Mouse (Mus musculus) liver, adult (tissue): ENCODE results near the gene Larp4.

Source experiments
- GATA4 ChIP-seq: IDR thresholded peaks from 2 replicates; pipeline ENCODE4 v1.6.1; 2014; ENCODE audit warnings: mild to moderate bottlenecking, low read length; ENCODE audit not compliant: insufficient replicate concordance

Gene Larp4

DNA sequence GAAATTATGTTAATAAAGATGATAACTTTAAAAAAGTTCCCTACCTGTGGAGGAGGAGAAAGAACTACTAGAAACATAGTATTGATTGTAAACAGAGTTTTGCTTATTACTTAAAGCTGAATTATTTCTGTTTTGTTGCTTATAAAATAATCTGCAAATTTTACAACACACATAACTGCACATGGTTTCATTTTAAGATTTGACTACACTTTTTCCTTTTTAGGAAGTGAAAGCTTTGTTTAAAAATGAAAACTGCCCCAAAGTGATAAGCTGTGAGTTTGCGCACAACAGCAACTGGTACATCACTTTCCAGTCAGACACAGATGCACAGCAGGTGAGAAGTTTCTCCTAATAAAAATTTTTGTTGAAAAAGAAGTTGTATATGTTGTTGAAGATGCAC, 23.2 kb downstream of the Larp4 start:
- no peak for TF ChIP-seq GATA4

DNA sequence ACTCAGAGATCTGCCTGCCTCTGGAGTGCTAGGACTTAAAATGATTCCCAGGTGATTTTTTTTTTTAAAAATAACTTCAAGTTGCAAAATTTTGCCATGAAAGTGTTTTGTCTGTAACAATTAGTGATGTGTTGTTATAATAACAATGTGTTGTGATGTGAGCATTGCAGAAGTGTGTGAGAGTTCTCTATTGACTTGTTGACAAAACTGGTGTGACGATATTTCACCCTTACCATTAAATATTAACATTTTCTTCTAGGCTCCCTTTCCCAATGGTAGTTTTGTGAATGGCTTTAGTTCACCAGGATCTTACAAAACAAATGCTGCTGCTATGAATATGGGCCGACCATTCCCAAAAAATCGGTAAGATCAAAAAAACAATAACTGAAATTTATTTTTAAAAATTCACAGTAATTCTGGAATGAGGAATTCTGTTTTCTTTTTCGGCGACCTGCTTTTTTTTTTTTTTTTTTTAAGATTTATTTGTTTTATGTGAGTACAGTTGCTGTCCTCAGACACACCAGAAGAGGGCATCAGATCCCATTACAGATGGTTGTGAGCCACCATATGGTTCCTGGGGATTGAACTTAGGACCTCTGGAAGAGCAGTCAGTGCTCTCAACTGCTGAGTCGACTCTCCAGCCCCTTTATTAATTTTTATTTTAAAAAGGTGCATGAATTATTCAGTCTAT, 27.4 kb downstream of the Larp4 start:
- no peak for TF ChIP-seq GATA4

DNA sequence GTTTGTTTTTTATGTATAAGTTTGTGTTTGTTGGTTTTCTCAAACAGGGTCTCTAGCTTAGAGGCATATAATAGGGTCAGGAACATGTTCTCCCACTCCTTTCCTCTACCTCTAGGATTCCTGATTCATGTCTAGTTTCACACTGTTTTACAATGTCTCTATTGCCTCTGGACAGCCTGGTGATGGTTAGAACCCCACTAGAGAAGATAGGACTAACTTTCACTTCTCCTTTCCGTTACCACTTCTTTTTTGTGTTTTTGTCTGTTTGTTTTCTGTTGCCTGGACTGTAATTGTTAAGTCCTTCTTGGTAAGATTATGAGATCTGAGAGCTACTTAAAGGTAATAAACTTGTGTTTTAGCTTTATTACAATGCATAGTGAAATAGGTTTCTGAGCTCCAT, 29.5 kb downstream of the Larp4 start:
- TF ChIP-seq GATA4 = no peak

DNA sequence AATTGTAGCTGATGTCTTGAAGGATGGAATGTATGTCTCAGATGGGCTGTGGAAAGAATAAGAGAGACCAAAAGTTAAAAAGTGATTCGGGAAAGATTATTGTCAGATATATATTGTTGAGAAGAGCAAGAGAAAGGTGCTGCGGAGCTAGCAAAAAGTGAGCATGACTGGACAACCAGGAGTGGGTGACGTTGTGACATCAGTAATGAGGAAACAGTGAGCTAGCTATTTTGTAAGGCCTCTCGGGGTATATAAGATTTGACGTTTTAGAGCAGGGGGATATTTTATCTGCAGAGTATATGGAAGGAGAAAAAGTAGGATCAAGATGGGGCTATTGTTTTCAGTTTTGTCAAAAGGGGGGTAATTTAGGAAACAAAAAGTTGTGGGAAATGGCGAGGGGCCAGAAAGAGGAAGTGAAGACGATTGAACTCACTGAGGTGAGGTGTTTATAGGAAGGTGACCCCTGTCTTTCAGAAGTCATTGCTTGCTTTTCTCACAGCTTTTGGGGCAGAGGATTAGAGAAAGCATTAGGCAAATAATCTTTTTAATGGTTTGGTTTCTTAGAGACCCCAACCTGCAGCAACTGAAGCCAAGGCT, 34.9 kb downstream of the Larp4 start:
- TF ChIP-seq GATA4 = no peak

DNA sequence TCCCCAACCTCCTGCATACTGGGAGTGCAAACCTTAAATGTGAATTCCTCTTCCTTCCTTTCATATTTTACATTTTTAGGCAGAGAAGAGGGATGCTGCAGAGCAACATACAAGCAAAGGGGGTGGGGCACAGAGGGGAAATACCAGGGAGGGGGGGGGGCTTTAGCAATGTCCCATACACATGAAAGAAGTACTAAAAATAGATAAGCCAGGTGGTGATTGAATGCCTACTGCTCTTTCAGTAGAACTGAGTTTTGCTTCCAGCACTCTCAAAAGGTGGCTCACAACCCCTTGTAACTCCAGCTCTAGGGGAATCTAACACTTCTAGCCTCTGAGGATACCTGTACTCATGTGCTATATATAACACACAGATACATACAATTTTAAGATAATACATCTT, 36.3 kb downstream of the Larp4 start:
- TF ChIP-seq GATA4 = no peak

DNA sequence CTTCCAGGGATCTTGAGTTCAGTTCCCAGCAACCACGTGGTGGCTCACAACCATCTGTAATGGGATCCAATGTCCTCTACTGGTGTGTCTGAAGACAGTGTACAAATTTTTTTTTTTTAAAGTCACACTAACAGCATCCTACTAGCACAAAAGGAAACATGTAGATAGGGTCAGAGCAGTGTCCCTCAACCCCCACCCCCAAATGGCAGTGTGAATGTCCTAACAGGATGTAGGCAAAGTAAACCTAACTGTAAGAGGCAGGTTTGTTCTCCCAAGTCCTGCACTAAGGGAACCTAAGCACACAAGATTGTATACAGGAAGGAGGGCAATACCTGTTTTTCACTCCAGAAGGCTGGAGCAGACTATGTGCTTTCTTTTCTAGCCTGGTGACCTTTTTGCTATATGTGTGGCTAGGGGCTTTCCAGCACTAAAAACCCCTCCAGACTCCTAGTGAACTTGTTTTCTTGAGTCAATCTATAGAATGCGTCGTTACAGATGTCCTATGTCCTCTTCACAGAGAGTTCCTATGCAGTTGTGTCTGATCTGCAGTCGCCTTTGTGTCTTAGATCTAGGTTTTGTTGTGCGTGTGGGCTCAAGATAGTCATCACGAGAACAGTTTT, 48.5 kb downstream of the Larp4 start:
- TF ChIP-seq GATA4 = no peak

DNA sequence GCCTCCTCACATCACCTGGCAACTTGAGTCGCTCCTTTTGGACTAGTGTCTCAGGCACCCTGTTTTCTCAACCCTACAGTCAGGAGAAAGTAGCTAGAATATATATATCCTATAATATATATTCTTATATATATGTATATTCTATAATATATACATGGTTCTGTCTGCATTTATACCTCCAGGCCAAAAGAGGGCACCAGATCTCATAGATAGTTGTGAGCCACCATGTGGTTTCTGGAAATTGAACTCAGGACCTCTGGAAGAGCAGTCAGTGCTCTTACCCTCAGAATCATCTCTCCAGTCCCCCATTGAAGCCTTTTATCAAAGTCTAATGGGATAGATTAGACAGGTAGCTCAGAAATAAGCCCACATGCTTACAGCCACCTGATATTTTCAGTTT, 51.3 kb downstream of the Larp4 start:
- no peak for TF ChIP-seq GATA4

DNA sequence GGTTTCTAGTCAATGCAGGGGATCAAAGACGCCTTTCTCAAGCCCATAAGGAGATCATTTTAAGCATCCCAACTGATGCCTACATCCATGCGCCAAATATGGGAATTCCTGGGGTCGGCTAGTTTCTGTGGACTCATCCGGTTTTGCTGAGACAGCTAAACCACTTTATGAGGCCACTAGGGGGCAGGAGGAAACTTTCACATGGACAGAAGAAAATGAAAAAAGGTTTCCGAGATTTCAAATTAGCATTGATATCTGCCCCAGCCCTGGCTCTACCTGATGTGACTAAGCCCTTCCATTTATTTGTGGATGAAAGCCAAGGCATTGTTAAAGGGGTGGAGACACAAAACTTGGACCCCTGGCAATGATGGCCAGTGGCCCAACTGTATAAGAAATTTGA, 53.1 kb downstream of the Larp4 start:
- TF ChIP-seq GATA4 = no peak

DNA sequence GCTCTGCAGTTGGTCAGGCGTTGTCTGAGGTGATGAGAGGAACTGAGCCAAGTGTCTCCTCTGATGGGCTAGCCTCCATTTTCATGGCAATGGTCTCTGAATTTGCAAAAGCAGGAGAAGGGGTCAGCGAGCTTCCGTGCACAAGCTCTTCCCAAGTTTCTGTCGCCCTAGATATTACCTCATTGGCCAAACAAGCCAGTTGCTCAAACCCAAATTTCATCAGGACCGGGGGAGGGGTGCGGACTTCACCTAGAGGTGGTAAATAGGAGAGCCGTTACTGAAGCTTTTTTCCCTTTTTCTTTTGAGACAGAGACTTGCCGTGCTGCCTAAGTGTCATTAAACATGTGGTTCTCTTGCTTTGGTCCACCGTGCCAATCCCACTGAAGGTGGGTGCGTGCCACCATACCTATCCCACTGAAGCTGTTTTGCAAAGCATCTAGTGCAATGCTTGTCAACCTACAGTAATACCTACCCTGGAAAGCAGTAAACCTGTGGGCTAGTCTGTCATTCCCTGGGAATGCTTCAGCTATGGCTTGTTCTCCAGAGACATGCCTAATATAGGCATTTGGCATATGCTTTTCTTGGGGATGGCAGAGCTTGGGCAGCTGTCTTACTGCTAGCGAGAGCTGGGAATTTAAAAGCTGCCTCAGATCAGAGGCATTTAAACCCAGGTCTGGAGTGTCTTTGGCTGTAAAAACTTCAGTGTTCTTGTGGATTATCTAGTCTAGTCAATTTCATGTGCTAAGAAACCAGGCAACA, 55.4 kb downstream of the Larp4 start:
- TF ChIP-seq GATA4 = no peak

DNA sequence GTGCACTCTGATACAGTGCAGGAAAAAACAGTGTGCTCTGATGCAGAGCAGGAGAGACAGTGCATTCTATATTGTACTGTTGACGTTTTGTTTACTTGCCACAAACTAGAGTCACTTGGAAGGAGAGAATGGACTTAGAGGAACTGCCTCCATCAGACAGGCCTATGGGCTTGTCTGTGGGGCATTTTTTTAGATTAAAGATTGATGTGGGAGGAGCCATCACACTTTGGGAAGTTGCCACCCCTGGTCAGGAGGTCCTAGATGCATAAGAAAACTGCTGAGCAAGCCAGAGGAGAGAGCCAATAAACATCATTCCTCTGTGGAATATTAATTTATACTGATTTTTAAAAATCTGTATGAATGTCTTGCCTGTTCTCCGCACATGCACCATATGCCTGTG, 58.3 kb downstream of the Larp4 start:
- TF ChIP-seq GATA4 = no peak

DNA sequence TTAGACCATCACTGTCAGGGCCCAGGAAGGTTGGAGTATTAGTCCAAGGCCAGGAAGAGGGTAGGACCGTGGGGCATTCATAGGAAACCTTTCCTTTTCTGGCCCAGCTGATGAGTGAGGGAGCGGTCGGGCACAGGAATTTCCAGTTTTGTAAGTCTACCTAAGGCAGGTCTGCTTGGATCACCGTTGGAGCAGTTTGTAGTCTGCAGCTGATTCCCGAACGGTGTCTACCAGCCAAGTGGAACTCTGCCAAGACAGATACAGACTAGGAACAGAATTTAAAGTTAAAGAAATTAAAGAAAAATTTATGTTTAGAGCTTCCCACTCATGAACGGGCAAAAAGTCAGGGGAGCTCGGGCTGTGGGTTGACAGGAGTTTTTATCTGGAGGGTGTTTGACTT, 59.6 kb downstream of the Larp4 start:
- TF ChIP-seq GATA4 = no peak

DNA sequence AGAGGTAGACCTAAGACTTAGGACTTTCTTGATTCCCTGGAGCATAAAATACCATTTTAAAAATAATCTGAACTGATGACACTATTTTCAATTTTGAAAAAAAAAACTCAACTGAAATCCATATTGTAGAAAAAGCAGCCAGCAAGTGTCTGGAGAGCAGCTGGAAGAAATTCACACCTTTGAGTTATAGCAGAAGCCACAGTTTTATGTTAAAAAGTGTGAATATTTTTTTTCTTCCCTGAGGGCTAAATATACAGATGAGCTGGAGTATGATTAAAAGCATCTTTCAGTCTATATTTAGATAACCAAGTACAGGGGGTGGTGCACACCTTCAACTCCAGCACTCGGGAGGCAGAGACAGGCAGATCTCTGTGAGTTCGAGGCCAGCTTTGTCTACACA, 60.0 kb downstream of the Larp4 start:
- TF ChIP-seq GATA4 = no peak

DNA sequence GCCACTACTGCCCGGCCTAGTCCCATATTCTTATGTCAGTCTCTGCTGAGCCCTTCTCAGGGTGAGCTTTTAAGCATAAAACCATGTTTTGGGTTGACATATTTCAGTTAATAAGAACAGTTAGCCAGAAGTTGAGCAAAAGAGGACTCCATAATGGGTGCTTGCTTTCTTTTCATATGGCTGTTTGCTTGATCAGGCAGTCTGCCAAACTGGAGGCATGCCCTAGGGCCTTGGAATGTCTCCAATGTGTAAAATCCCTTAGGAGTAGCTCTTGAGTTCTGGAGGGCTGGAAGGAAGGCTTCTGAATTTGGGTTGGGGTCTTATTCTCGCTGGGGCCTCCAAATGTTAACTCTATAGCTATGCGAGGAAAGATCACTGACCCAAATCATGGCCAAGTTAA, 62.7 kb downstream of the Larp4 start:
- no peak for TF ChIP-seq GATA4

DNA sequence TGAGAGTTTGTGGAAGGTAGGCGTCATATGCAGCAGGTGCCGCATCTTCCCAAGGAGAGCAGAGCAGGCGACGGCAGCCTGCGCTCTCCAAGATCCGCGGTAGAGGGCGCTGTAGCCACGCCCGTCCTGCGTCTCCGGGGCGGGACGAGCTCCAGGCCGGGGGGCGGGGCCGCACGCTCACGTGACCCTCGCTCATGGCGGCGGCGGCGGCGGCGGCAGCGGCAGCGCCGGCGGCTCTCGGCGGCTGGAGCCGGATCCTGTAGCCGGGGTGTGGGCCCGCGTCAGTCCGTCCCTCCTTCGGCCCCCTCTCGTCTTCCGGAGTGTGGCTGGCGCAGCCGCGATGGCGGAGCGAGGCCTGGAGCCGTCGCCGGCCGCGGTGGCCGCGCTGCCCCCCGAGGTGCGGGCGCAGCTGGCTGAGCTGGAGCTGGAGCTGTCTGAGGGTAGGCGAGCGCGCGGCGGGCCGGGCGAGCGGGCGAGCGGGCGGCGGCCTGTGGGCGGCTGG, 68.7 kb downstream of the Larp4 start, which contains the start of gene Dip2b:
TSS of gene Dip2b (plus strand) at position 195 of the 502 bp plus-strand sequence.
- no peak; the same call in 1 of the 2 replicates for TF ChIP-seq GATA4

DNA sequence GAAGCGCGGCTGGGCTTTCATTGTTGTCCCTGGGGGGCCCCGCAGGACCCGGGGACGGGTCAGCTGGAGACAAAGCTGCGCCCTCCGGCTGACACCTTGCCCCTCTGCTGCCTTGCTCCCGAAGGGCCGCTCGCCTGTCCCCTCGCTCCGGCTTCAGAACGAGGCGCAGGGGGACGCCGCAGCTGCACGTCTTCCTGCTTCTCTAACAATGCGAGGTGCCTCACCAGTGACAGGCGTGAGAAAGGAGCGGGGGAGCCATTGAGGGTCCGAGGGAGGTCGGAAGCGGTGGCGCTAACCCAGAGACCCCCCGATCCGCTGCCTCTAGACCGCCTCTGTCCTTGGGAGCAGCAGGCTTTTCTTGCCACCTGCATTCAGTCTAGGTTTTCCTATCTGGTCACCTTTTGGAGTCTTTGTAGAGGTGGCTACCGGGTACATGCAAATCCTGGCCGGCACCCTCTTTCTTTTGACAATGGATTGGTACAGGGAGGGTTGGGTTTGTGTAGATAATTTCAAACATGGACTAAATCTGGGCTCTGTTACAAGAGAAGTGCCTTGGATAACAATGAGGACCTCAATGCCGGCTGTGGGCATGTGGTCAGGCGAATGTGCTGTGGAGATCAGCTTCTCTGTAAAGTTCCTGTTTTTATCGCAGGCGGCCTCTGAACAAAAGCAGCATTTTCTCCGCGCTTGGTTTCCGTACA, 69.3 kb downstream of the Larp4 start:
- no peak for TF ChIP-seq GATA4
